Mouse (Mus musculus): ENCODE results near the gene Baz2b. TPM values are rescaled to one million over a fixed set of nuclear protein-coding genes. Genes with fewer than 3 reads are reported as not detected.
A peak's percentile ranks its signal among the peaks of the same experiment; 100 is the strongest.

The Baz2b gene
- polyA plus RNA-seq, 1 experiment from 2014 or later, result 86.9 TPM

- Histone ChIP-seq H3K9ac (replicated peaks; ENCODE audit: low read length) (no peak overlapping the region), H3K36me3 (ENCODE audit: control insufficient read depth, insufficient read depth, low read length) (no peaks in the 10 kb centered on the region), H3K27me3 (ENCODE audit: control insufficient read depth, insufficient read depth, low read length) (no peaks in the 10 kb centered on the region), H3K27ac (replicated peaks; ENCODE audit: low read depth, low read length) (no peak overlapping the region), H3K9me3 (ENCODE audit: control insufficient read depth, low read length) (no peaks in the 10 kb centered on the region), H3K4me3 (replicated peaks; ENCODE audit: low read depth, low read length) (no peak overlapping the region), H3K4me1 (ENCODE audit: control insufficient read depth, insufficient read depth, low read length) (0 out of 2 replicates have a peak, but pooled peaks cover 3% of the 10 kb centered on the region), H3K4me2 (ENCODE audit: low read length) (no peak overlapping the region)
- ATAC-seq (ENCODE audit: low FRiP score, low TSS enrichment), result no peak
- peak; percentile 19 for DNase-seq
- 37% methylated on average over 5 of the region's 5 CpGs for WGBS
These were observed 188.1 kb downstream of the Baz2b start for GRCm38 (mm10) chr2:60021556-60021955.

- 92% methylated on average over 6 of the region's 6 CpGs for WGBS
- no peak overlapping the region for H3K4me3 ChIP-seq (replicated peaks; ENCODE audit: low read depth, low read length)
- ATAC-seq (ENCODE audit: low FRiP score, low TSS enrichment), result no peak
- DNase-seq, result no peak
- no peak overlapping the region for H3K9ac ChIP-seq (replicated peaks; ENCODE audit: low read length)
- H3K9me3 ChIP-seq (ENCODE audit: control insufficient read depth, low read length), result no peaks in the 10 kb centered on the region
- H3K27me3 ChIP-seq (ENCODE audit: control insufficient read depth, insufficient read depth, low read length), result no peaks in the 10 kb centered on the region
- H3K4me1 ChIP-seq (ENCODE audit: control insufficient read depth, insufficient read depth, low read length), result 0 out of 2 replicates have a peak, but pooled peaks cover 3% of the 10 kb centered on the region
- H3K27ac ChIP-seq (replicated peaks; ENCODE audit: low read depth, low read length), result no peak overlapping the region
- H3K4me2 ChIP-seq (ENCODE audit: low read length), result no peak overlapping the region
- no peaks in the 10 kb centered on the region for H3K36me3 ChIP-seq (ENCODE audit: control insufficient read depth, insufficient read depth, low read length)
These were observed 188.5 kb downstream of the Baz2b start for GRCm38 (mm10) chr2:60021138-60021537.

GRCm38 (mm10) chr2:60019546-60020250, 189.9 kb downstream of the Baz2b start:
- Histone ChIP-seq H3K9me3 (ENCODE audit: control insufficient read depth, low read length) (no peaks in the 10 kb centered on the region), H3K27me3 (ENCODE audit: control insufficient read depth, insufficient read depth, low read length) (no peaks in the 10 kb centered on the region), H3K27ac (replicated peaks; ENCODE audit: low read depth, low read length) (no peak overlapping the region), H3K4me3 (replicated peaks; ENCODE audit: low read depth, low read length) (no peak overlapping the region), H3K36me3 (ENCODE audit: control insufficient read depth, insufficient read depth, low read length) (no peaks in the 10 kb centered on the region), H3K4me1 (ENCODE audit: control insufficient read depth, insufficient read depth, low read length) (0 out of 2 replicates have a peak, but pooled peaks cover 3% of the 10 kb centered on the region), H3K9ac (replicated peaks; ENCODE audit: low read length) (no peak overlapping the region), H3K4me2 (ENCODE audit: low read length) (no peak overlapping the region)
- DNase-seq, result no peak
- ATAC-seq (ENCODE audit: low FRiP score, low TSS enrichment), result no peak
- 98% methylated on average over 3 of the region's 3 CpGs for WGBS

- 0 out of 2 replicates have a peak, but pooled peaks cover 3% of the 10 kb centered on the region for H3K4me1 ChIP-seq (ENCODE audit: control insufficient read depth, insufficient read depth, low read length)
- no peaks in the 10 kb centered on the region for H3K36me3 ChIP-seq (ENCODE audit: control insufficient read depth, insufficient read depth, low read length)
- H3K9me3 ChIP-seq (ENCODE audit: control insufficient read depth, low read length), result no peaks in the 10 kb centered on the region
- no peak overlapping the region for H3K9ac ChIP-seq (replicated peaks; ENCODE audit: low read length)
- H3K4me2 ChIP-seq (ENCODE audit: low read length), result no peak overlapping the region
- 87% methylated on average over 10 of the region's 10 CpGs for WGBS
- DNase-seq (no peak), ATAC-seq (ENCODE audit: low FRiP score, low TSS enrichment) (no peak)
- H3K27ac ChIP-seq (replicated peaks; ENCODE audit: low read depth, low read length), result no peak overlapping the region
- no peak overlapping the region for H3K4me3 ChIP-seq (replicated peaks; ENCODE audit: low read depth, low read length)
- no peaks in the 10 kb centered on the region for H3K27me3 ChIP-seq (ENCODE audit: control insufficient read depth, insufficient read depth, low read length)
These were observed 190.7 kb downstream of the Baz2b start for GRCm38 (mm10) chr2:60018875-60019501.

- Histone ChIP-seq H3K4me3 (replicated peaks; ENCODE audit: low read depth, low read length) (no peak overlapping the region), H3K27me3 (ENCODE audit: control insufficient read depth, insufficient read depth, low read length) (no peaks in the 10 kb centered on the region), H3K36me3 (ENCODE audit: control insufficient read depth, insufficient read depth, low read length) (no peaks in the 10 kb centered on the region), H3K9me3 (ENCODE audit: control insufficient read depth, low read length) (no peaks in the 10 kb centered on the region), H3K27ac (replicated peaks; ENCODE audit: low read depth, low read length) (no peak overlapping the region), H3K4me2 (ENCODE audit: low read length) (no peak overlapping the region), H3K4me1 (ENCODE audit: control insufficient read depth, insufficient read depth, low read length) (no peaks in the 10 kb centered on the region), H3K9ac (replicated peaks; ENCODE audit: low read length) (no peak overlapping the region)
- no peak for DNase-seq
- 92% methylated on average over 3 of the region's 3 CpGs for WGBS
- no peak for ATAC-seq (ENCODE audit: low FRiP score, low TSS enrichment)
These were observed 198.1 kb downstream of the Baz2b start for GRCm38 (mm10) chr2:60011526-60011925.

- no peaks in the 10 kb centered on the region for H3K4me1 ChIP-seq (ENCODE audit: control insufficient read depth, insufficient read depth, low read length)
- H3K27me3 ChIP-seq (ENCODE audit: control insufficient read depth, insufficient read depth, low read length), result no peaks in the 10 kb centered on the region
- DNase-seq (no peak), ATAC-seq (ENCODE audit: low FRiP score, low TSS enrichment) (no peak)
- WGBS, result 92% methylated on average over 5 of the region's 5 CpGs
- no peak overlapping the region for H3K27ac ChIP-seq (replicated peaks; ENCODE audit: low read depth, low read length)
- peaks cover 23% of the 10 kb centered on the region for H3K36me3 ChIP-seq (ENCODE audit: control insufficient read depth, insufficient read depth, low read length)
- no peaks in the 10 kb centered on the region for H3K9me3 ChIP-seq (ENCODE audit: control insufficient read depth, low read length)
- H3K4me3 ChIP-seq (replicated peaks; ENCODE audit: low read depth, low read length), result no peak overlapping the region
- no peak overlapping the region for H3K4me2 ChIP-seq (ENCODE audit: low read length)
- no peak overlapping the region for H3K9ac ChIP-seq (replicated peaks; ENCODE audit: low read length)
These were observed 206.0 kb downstream of the Baz2b start for GRCm38 (mm10) chr2:60003665-60004045.

GRCm38 (mm10) chr2:60003038-60003664, 206.5 kb downstream of the Baz2b start:
- Histone ChIP-seq H3K36me3 (ENCODE audit: control insufficient read depth, insufficient read depth, low read length) (peaks cover 23% of the 10 kb centered on the region), H3K9ac (replicated peaks; ENCODE audit: low read length) (no peak overlapping the region), H3K4me1 (ENCODE audit: control insufficient read depth, insufficient read depth, low read length) (no peaks in the 10 kb centered on the region), H3K27me3 (ENCODE audit: control insufficient read depth, insufficient read depth, low read length) (no peaks in the 10 kb centered on the region), H3K4me3 (replicated peaks; ENCODE audit: low read depth, low read length) (no peak overlapping the region), H3K9me3 (ENCODE audit: control insufficient read depth, low read length) (no peaks in the 10 kb centered on the region), H3K27ac (replicated peaks; ENCODE audit: low read depth, low read length) (no peak overlapping the region), H3K4me2 (ENCODE audit: low read length) (no peak overlapping the region)
- DNase-seq, result no peak
- 83% methylated on average over 5 of the region's 5 CpGs for WGBS
- no peak for ATAC-seq (ENCODE audit: low FRiP score, low TSS enrichment)

- no peak for ATAC-seq (ENCODE audit: low FRiP score, low TSS enrichment)
- WGBS, result 84% methylated on average over 4 of the region's 4 CpGs
These were observed 209.4 kb downstream of the Baz2b start for GRCm38 (mm10) chr2:60000268-60000667.

More at GRCm38 (mm10) chr2:60000268-60000667, 209.4 kb downstream of the Baz2b start:
- Histone ChIP-seq H3K36me3 (ENCODE audit: control insufficient read depth, insufficient read depth, low read length) (peaks cover 23% of the 10 kb centered on the region), H3K4me3 (replicated peaks; ENCODE audit: low read depth, low read length) (no peak overlapping the region), H3K9me3 (ENCODE audit: control insufficient read depth, low read length) (no peaks in the 10 kb centered on the region), H3K9ac (replicated peaks; ENCODE audit: low read length) (no peak overlapping the region), H3K27ac (replicated peaks; ENCODE audit: low read depth, low read length) (no peak overlapping the region), H3K27me3 (ENCODE audit: control insufficient read depth, insufficient read depth, low read length) (no peaks in the 10 kb centered on the region), H3K4me1 (ENCODE audit: control insufficient read depth, insufficient read depth, low read length) (no peaks in the 10 kb centered on the region), H3K4me2 (ENCODE audit: low read length) (no peak overlapping the region)
- no peak for DNase-seq

Measured in midbrain, embryonic 14.5 days (tissue).